Mouse (Mus musculus) neural tube, embryonic 10.5 days (tissue): ENCODE results near the gene Hmgxb4.

Experiments used
- DNase-seq: peaks from one replicate; pipeline ENCODE4 v3.0.0-alpha.2; 2017; ENCODE audit warnings: low spot score; ENCODE audit errors: extremely low spot score

Hmgxb4 gene

GRCm38 (mm10) chr8:75071627-75072346, 78.6 kb downstream of the Hmgxb4 start:
- DNase-seq, result peak; percentile 80

- no peak for DNase-seq
Observed at GRCm38 (mm10) chr8:75074876-75075275, 81.7 kb downstream of the Hmgxb4 start.

GRCm38 (mm10) chr8:75078215-75078614, 85.1 kb downstream of the Hmgxb4 start:
- no peak for DNase-seq

GRCm38 (mm10) chr8:75078851-75079250, 85.7 kb downstream of the Hmgxb4 start:
- no peak for DNase-seq
